Mouse (Mus musculus) ZHBTc4 (cell line): ENCODE measurements around the gene BC034090.
A peak's percentile ranks its signal among the peaks of the same experiment; 100 is the strongest.

Source experiments
- DNase-seq: peaks from one replicate; pipeline ENCODE4 v3.0.0-alpha.2; 2011; ENCODE audit warnings: low read depth, low spot score

BC034090 gene

GRCm38 (mm10) chr1:155216313-155216712 lies 27.9 kb downstream of the BC034090 start:
- no peak for DNase-seq

GRCm38 (mm10) chr1:155215066-155215764 lies 29.0 kb downstream of the BC034090 start:
- DNase-seq = no peak

DNA sequence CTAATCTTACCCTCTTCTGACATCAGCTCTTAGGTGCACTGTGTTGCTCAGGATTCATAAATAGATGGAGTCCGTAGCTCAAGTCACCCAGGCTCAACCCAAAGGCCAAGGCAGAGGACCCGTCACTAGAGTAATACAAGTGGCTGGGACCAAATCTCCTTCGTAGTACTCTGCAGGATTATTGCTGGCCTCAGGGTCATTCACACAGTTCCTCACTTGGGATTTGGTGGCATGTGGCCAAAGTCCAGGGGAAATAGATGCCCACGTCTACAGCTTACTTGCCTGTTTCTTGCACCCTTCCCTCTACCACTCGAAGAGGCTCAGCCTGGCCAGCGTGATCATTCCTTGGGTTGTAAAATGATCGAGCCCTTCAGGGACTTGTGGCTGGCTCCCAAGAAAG lies 30.3 kb downstream of the BC034090 start:
- DNase-seq = no peak

- DNase-seq = no peak
Measured at GRCm38 (mm10) chr1:155212936-155213774, 31.1 kb downstream of the BC034090 start.

DNA sequence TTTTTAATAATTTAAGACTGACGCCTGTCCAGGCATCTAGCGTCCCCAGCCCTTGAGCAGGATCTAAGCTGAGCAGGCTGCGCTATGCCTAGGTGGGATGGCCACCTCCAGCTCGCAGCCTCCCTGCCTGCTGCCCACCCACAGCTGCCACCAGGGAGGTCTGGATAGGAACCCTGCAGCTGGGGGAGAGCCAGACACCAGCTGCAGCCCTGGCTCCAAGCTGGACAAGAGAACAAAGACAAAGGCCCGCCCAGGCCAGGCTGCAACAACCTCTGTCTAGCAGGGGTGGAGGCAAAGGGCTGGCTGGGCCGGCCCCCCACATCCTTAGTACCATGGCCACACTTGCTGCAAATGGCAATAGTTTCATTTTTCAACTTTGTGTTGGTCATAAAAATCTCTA lies 31.8 kb downstream of the BC034090 start:
- no peak for DNase-seq

GRCm38 (mm10) chr1:155212081-155212480 lies 32.2 kb downstream of the BC034090 start:
- DNase-seq = no peak

GRCm38 (mm10) chr1:155211017-155211416 lies 33.2 kb downstream of the BC034090 start:
- DNase-seq = no peak

DNA sequence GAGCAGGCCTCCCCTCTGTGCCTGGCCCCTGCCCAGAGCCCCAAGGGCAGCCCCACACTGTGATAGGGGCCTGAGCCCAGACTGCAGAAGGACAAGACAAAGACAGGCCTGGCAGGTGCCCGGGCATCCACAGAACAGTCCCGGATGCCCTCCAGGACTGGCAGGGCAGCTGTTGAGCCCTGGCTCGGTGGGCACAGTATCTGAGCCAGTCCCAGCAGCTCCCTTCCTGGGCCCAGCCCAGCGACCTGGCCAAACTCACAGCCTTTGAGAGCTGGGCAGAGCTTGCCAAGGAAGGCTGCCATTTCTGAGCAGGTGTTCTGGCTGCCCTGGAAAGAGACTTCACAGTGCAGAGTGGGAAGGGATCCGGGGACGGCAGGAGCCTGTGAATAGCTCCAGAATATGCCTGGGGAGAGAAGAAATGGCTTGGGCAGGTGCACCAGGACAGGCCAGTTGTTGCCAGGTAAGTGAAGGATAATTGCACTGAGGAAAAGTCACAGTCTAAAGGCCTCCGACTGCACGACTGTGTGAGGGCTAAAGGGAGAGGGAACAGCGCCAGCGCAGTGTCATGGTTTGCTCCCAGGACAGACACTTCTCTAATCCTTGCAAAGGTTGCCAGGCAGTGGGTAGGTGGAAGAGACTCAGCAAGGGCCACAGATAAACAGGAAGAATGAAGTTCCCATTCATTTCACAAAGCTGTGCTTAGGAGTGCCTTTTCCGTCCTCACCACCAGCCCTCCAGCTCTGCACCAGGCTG lies 34.1 kb downstream of the BC034090 start:
- no peak for DNase-seq

GRCm38 (mm10) chr1:155207859-155208258 lies 36.4 kb downstream of the BC034090 start:
- DNase-seq = no peak

GRCm38 (mm10) chr1:155205822-155206660 lies 38.2 kb downstream of the BC034090 start:
- no peak for DNase-seq

DNA sequence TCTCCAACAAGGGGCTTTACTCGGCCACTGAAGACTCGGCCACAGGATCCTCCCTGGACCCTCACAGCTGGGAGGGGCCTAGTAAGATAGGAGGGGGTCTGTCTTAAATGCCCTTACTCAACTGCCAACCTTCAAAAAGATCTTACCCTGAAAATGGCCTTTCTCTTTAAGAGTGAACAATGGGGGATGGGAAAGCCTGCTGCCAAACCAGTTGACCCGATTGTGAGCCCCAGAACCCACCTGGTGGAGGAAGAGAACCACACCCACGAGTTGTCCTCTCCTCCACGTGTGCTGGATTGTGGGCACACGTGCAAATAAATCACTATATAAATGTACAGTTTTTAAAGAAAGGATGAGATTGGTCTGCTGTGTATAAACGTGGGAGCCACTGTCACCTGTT lies 38.9 kb downstream of the BC034090 start:
- DNase-seq = no peak

- DNase-seq = no peak
Measured at GRCm38 (mm10) chr1:155204560-155205162, 39.6 kb downstream of the BC034090 start.

DNA sequence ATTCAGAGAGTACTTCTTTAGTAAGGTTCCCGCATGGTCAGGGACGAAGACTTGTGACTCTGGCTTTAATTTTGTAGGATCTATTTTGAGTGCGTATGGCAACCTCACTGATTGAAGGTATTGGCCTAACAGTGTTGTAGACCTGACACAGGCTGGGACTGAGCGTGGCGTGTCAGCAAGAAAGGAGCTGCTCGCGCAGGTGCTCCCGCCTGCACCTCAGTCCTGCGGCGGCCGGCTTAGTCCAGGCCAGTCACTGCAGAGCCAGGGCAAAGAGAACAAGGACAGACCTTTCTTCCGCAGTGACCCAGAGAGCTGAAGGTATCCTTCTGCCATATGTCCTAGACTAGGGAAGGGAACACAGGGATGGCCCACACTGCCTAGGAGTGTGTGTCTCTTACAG lies 40.3 kb downstream of the BC034090 start:
- no peak for DNase-seq

DNA sequence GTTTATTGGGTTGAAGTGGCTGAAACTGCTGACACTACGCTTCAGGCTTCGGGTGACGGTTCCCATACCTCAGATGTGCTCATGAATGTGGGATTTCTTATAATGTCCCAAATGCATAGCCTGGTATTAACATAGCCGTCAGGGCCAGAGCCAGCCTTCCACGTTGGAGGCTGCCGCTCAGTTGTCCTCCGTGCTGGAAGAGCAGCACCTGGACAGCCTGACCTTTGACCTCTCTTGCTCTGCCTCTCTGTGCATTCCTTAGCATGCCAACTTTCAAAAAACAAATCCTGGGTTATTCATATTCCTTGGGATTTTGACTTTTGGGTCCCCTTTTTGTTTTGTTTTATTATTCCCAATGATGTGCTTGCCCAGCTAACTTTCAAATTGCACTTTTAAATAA lies 41.1 kb downstream of the BC034090 start:
- no peak for DNase-seq

DNA sequence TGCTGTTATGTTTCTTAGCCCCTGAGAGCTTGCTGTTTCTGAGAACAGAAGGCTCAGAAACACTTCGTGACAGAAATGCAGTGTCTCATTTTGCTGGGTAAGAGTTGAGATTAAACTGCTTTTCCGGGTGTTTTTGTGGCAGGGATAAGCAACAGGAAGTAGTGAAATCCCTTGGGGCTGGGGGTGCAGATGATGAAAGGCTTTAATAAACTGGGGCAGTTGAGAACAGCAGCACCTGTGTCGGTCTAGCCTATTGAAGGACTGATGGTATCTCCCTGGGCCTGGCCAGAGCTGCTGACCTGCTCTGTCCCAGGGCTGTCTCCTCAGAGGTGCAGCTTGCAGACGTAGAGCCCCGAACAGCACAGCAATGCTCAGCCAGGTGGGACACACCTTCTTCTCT lies 41.8 kb downstream of the BC034090 start:
- DNase-seq = no peak

- peak; percentile 21 for DNase-seq
Measured at GRCm38 (mm10) chr1:155201914-155202313, 42.3 kb downstream of the BC034090 start.

DNA sequence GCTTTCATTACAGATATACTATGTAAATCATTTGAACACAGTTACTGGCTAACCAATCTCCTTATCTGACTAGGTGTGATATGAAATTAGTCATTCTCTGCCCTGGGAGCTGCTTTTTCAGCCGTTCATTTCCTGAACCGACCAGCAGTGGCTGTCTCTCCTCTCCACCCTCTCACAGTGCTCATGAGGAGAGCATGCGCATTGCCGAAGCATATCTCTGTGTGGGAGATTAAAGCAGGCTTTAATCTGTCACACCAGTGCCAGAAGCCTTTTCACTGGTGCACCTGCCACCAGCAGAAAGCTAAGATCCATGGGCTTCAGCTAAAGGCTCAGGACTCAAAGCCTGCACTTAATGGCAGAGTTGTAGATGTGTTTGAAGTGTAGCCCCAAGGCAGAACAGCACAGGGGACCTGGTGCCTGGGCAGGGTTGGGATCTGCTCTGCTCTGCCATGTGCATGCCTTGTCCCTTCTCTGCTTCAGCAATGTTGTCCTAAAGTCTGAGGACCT lies 42.8 kb downstream of the BC034090 start:
- no peak for DNase-seq

GRCm38 (mm10) chr1:155200967-155201366 lies 43.3 kb downstream of the BC034090 start:
- DNase-seq = no peak

GRCm38 (mm10) chr1:155199522-155199921 lies 44.7 kb downstream of the BC034090 start:
- DNase-seq = no peak

DNA sequence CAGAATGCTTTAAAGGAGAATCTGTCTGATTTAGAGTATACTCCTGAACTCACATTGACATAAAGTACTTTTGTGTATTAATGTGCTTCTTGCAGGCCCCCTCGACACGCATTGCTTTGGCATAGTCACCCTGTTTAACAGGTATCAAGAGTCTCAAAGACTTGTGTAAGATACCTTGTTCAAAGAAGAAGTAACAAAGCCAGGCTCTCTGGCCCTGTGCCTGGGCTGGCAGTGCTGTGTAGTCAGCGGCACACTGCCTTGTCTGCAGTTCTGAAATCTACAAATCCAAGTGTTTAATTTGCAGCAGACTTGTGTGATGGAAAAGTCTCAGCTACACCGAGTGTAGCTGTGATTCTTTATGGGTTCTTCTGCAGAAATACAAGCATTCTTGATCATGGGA lies 47.6 kb downstream of the BC034090 start:
- DNase-seq = no peak
